Comparison of ENCODE assay signal across 8 mouse cellular contexts in genomic region chr5:140611021-140611583, GRCm38 (mm10). TPM values are rescaled to one million over a fixed set of nuclear protein-coding genes. Genes with fewer than 3 reads are reported as not detected.
DNase-seq lines count a peak whose midpoint lies in the region; ATAC-seq and TF ChIP-seq lines count a peak whose summit lies in the region.

No protein-coding gene starts in this region.

- peak overlapping the region; percentile 95 for H3K4me2 ChIP-seq in hindbrain, embryonic 15.5 days
- H3K4me2 ChIP-seq in limb, embryonic 15.5 days: peak overlapping the region; percentile 91
- H3K4me2 ChIP-seq in midbrain, embryonic 15.5 days: peak overlapping the region; percentile 89
- H3K4me2 ChIP-seq in stomach, postnatal 0 days (replicated peaks; ENCODE audit: low read depth): peak overlapping the region; percentile 71

- H3K9ac ChIP-seq in hindbrain, embryonic 15.5 days: peak overlapping the region; percentile 44
- peak overlapping the region; percentile 8; the same call in 1 of the 2 replicates for H3K9ac ChIP-seq in limb, embryonic 15.5 days
- peak overlapping the region; percentile 41; the same call in 1 of the 2 replicates for H3K9ac ChIP-seq in midbrain, embryonic 15.5 days
- peak overlapping the region; percentile 60 for H3K9ac ChIP-seq in stomach, postnatal 0 days (ENCODE audit: low read length)

- H3K36me3 ChIP-seq in hindbrain, embryonic 15.5 days: no peaks in the 10 kb centered on the region
- peaks cover 28% of the 10 kb centered on the region for H3K36me3 ChIP-seq in limb, embryonic 15.5 days
- H3K36me3 ChIP-seq in midbrain, embryonic 15.5 days (replicated peaks): no peaks in the 10 kb centered on the region
- 0 out of 2 replicates have a peak, but pooled peaks cover 3% of the 10 kb centered on the region for H3K36me3 ChIP-seq in stomach, postnatal 0 days (ENCODE audit: control insufficient read depth, insufficient read depth, low read length)

- H3K27me3 ChIP-seq in hindbrain, embryonic 15.5 days: peaks cover 9% of the 10 kb centered on the region; the same call in 1 of the 2 replicates
- H3K27me3 ChIP-seq in limb, embryonic 15.5 days: peaks cover 35% of the 10 kb centered on the region
- peaks cover 3% of the 10 kb centered on the region for H3K27me3 ChIP-seq in midbrain, embryonic 15.5 days (replicated peaks)
- no peaks in the 10 kb centered on the region for H3K27me3 ChIP-seq in stomach, postnatal 0 days (ENCODE audit: control insufficient read depth, insufficient read depth, low read length)

- peak; percentile 64 to 67 for DNase-seq in frontal cortex, postnatal 10 days (ENCODE audit: low spot score in 2 of 2)
- no peak for DNase-seq in frontal cortex, adult 2 months (ENCODE audit: extremely low spot score in 1 of 2, low spot score in 1 of 2)
- DNase-seq in cerebellum, adult 8-10 months: peak; percentile 27
- peak; percentile 46 to 59 for DNase-seq in gastrocnemius, adult 8-10 months (ENCODE audit: low spot score in 2 of 2)
- peak; percentile 96 for DNase-seq in stomach, postnatal 0 days (ENCODE audit: low spot score)

- peak overlapping the region; percentile 85 for H3K27ac ChIP-seq in hindbrain, embryonic 15.5 days (replicated peaks)
- H3K27ac ChIP-seq in limb, embryonic 15.5 days: peak overlapping the region; percentile 86
- peak overlapping the region; percentile 81 for H3K27ac ChIP-seq in midbrain, embryonic 15.5 days
- peak overlapping the region; percentile 98 for H3K27ac ChIP-seq in stomach, postnatal 0 days (replicated peaks)

- peak; percentile 42 for ATAC-seq in hindbrain, embryonic 15.5 days (ENCODE audit: low FRiP score, low read depth)
- no peak for ATAC-seq in limb, embryonic 15.5 days (ENCODE audit: insufficient number of reproducible peaks, low FRiP score, low TSS enrichment, low read depth)
- ATAC-seq in midbrain, embryonic 15.5 days (replicated peaks): peak; percentile 37
- peak; percentile 83 for ATAC-seq in stomach, postnatal 0 days (ENCODE audit: low FRiP score, low TSS enrichment)

- WGBS in hindbrain, embryonic 15.5 days: 5% methylated on average over 21 of the region's 21 CpGs
- 10% methylated on average over 21 of the region's 21 CpGs for WGBS in limb, embryonic 15.5 days
- WGBS in midbrain, embryonic 15.5 days: 5% methylated on average over 21 of the region's 21 CpGs
- 14% methylated on average over 21 of the region's 21 CpGs for WGBS in stomach, postnatal 0 days

- H3K4me3 ChIP-seq in hindbrain, embryonic 15.5 days: peak overlapping the region; percentile 55
- peak overlapping the region; percentile 57 for H3K4me3 ChIP-seq in limb, embryonic 15.5 days
- peak overlapping the region; percentile 49 for H3K4me3 ChIP-seq in midbrain, embryonic 15.5 days
- H3K4me3 ChIP-seq in stomach, postnatal 0 days (ENCODE audit: low read depth, low read length): peak overlapping the region; percentile 68

- peaks cover 58% of the 10 kb centered on the region for H3K4me1 ChIP-seq in hindbrain, embryonic 15.5 days (replicated peaks)
- H3K4me1 ChIP-seq in limb, embryonic 15.5 days: peaks cover 65% of the 10 kb centered on the region
- H3K4me1 ChIP-seq in midbrain, embryonic 15.5 days: peaks cover 62% of the 10 kb centered on the region
- H3K4me1 ChIP-seq in stomach, postnatal 0 days (replicated peaks; ENCODE audit: control insufficient read depth, insufficient read depth): peaks cover 17% of the 10 kb centered on the region

- no peak for TF ChIP-seq CTCF in stomach, postnatal 0 days (IDR thresholded peaks at IDR 0.05; ENCODE audit: low read depth)

- no peaks in the 10 kb centered on the region for H3K9me3 ChIP-seq in hindbrain, embryonic 15.5 days
- no peaks in the 10 kb centered on the region for H3K9me3 ChIP-seq in limb, embryonic 15.5 days
- H3K9me3 ChIP-seq in midbrain, embryonic 15.5 days: no peaks in the 10 kb centered on the region
- H3K9me3 ChIP-seq in stomach, postnatal 0 days (ENCODE audit: control insufficient read depth, low read length): no peaks in the 10 kb centered on the region

- no peak for TF ChIP-seq EP300 in stomach, postnatal 0 days (optimal IDR thresholded peaks at IDR 0.05)

RNA-seq across cellular contexts. Expression of gene Lfng, which starts 4.0 kb away (rescaled TPM):
- 28.7 and 36.2 TPM in 2 replicates for polyA plus RNA-seq in frontal cortex, adult 2 months (2012; rRNA removed)
- total RNA-seq in gastrocnemius, adult 8-10 months (2022): 1 to 10 TPM; 2.0 to 2.9 (median 2.4) TPM
- 28.4 and 28.8 TPM in 2 replicates for polyA plus RNA-seq in hindbrain, embryonic 15.5 days (2015; fragmentation: Nextera tagmentation; extraction: Ambion mirVana)
- polyA plus RNA-seq in limb, embryonic 15.5 days (2015; fragmentation: Nextera tagmentation; extraction: Ambion mirVana): 16.9 and 19.7 TPM in 2 replicates
- 20.4 and 21.8 TPM in 2 replicates for polyA plus RNA-seq in midbrain, embryonic 15.5 days (2015; fragmentation: Nextera tagmentation; extraction: Ambion mirVana)
- 11.1 and 11.4 TPM in 2 replicates for polyA plus RNA-seq in stomach, postnatal 0 days (2015; fragmentation: Nextera tagmentation; extraction: Ambion mirVana)

RNA-seq across cellular contexts. Expression of gene Ttyh3, which starts 37.7 kb away (rescaled TPM):
- polyA plus RNA-seq in frontal cortex, adult 2 months (2012; rRNA removed): 137 and 141 TPM in 2 replicates
- total RNA-seq in gastrocnemius, adult 8-10 months (2022): 1 to 10 TPM; 2.6 to 5.2 (median 3.4) TPM
- 84.6 and 85.2 TPM in 2 replicates for polyA plus RNA-seq in hindbrain, embryonic 15.5 days (2015; fragmentation: Nextera tagmentation; extraction: Ambion mirVana)
- polyA plus RNA-seq in limb, embryonic 15.5 days (2015; fragmentation: Nextera tagmentation; extraction: Ambion mirVana): 29.9 and 34.1 TPM in 2 replicates
- 80.3 and 84.2 TPM in 2 replicates for polyA plus RNA-seq in midbrain, embryonic 15.5 days (2015; fragmentation: Nextera tagmentation; extraction: Ambion mirVana)
- 8.5 and 9.6 TPM in 2 replicates for polyA plus RNA-seq in stomach, postnatal 0 days (2015; fragmentation: Nextera tagmentation; extraction: Ambion mirVana)

RNA-seq across cellular contexts. Expression of gene Grifin, which starts 46.2 kb away (rescaled TPM):
- 0.21 and 0.34 TPM in 2 replicates for polyA plus RNA-seq in frontal cortex, adult 2 months (2012; rRNA removed)
- total RNA-seq in gastrocnemius, adult 8-10 months (2022): not detected
- not detected in 2 replicates for polyA plus RNA-seq in hindbrain, embryonic 15.5 days (2015; fragmentation: Nextera tagmentation; extraction: Ambion mirVana)
- polyA plus RNA-seq in limb, embryonic 15.5 days (2015; fragmentation: Nextera tagmentation; extraction: Ambion mirVana): 0.31 TPM in 1 of 2 replicates, not detected in the other
- 0.41 TPM in 1 of 2 replicates, not detected in the other for polyA plus RNA-seq in midbrain, embryonic 15.5 days (2015; fragmentation: Nextera tagmentation; extraction: Ambion mirVana)
- 0.17 TPM in 2 replicates for polyA plus RNA-seq in stomach, postnatal 0 days (2015; fragmentation: Nextera tagmentation; extraction: Ambion mirVana)

Comparison
In these comparisons a context has a peak if more than half of its experiments do, and no peak if none do; other contexts are left out.
1. DNase-seq: peak in frontal cortex, postnatal 10 days (2 of 2), cerebellum, adult 8-10 months (single experiment), gastrocnemius, adult 8-10 months (2 of 2) and stomach, postnatal 0 days (single experiment); none in frontal cortex, adult 2 months (0 of 2).
2. H3K9ac ChIP-seq: peak in every context shown above with its lines; median percentile 60 in stomach, postnatal 0 days; 44 in hindbrain, embryonic 15.5 days; 41 in midbrain, embryonic 15.5 days; 8 in limb, embryonic 15.5 days.
3. Peak in every context shown above with its lines, with median percentiles within 50 percentile points of each other: H3K27ac ChIP-seq, H3K4me2 ChIP-seq and H3K4me3 ChIP-seq.